Mouse (Mus musculus): ENCODE data around the gene Tnfsf10. TPM values are rescaled to one million over a fixed set of nuclear protein-coding genes. Genes with fewer than 3 reads are reported as not detected.

Gene Tnfsf10
- polyA plus RNA-seq, 1 experiment from 2014 or later = 0.03 TPM

- no peak for DNase-seq (ENCODE audit: low spot score)
- Histone ChIP-seq H3K36me3 (no peaks in the 10 kb centered on the region), H3K27ac (no peak overlapping the region), H3K9me3 (no peaks in the 10 kb centered on the region), H3K4me3 (no peak overlapping the region), H3K4me1 (replicated peaks) (no peaks in the 10 kb centered on the region), H3K27me3 (ENCODE audit: insufficient read depth, poor library complexity, severe bottlenecking) (no peaks in the 10 kb centered on the region)
- WGBS = 84% methylated on average over 4 of the region's 4 CpGs
These were observed 628 bp downstream of the Tnfsf10 start for GRCm38 (mm10) chr3:27317288-27318024.

GRCm38 (mm10) chr3:27319650-27320049 lies 2.8 kb downstream of the Tnfsf10 start:
- Histone ChIP-seq H3K27ac (no peak overlapping the region), H3K9me3 (no peaks in the 10 kb centered on the region), H3K27me3 (ENCODE audit: insufficient read depth, poor library complexity, severe bottlenecking) (no peaks in the 10 kb centered on the region), H3K4me1 (replicated peaks) (no peaks in the 10 kb centered on the region), H3K4me3 (no peak overlapping the region), H3K36me3 (no peaks in the 10 kb centered on the region)
- WGBS = 93% methylated on average over 1 of the region's 1 CpGs
- DNase-seq (ENCODE audit: low spot score) = no peak

GRCm38 (mm10) chr3:27320613-27321495 lies 4.0 kb downstream of the Tnfsf10 start:
- H3K27ac ChIP-seq = no peak overlapping the region
- H3K4me1 ChIP-seq (replicated peaks) = no peaks in the 10 kb centered on the region
- H3K27me3 ChIP-seq (ENCODE audit: insufficient read depth, poor library complexity, severe bottlenecking) = no peaks in the 10 kb centered on the region
- no peaks in the 10 kb centered on the region for H3K9me3 ChIP-seq
- WGBS = 84% methylated on average over 9 of the region's 9 CpGs
- no peaks in the 10 kb centered on the region for H3K36me3 ChIP-seq
- no peak overlapping the region for H3K4me3 ChIP-seq
- no peak for DNase-seq (ENCODE audit: low spot score)

- 89% methylated on average over 9 of the region's 9 CpGs for WGBS
These were observed 5.8 kb downstream of the Tnfsf10 start for GRCm38 (mm10) chr3:27322591-27322990.

GRCm38 (mm10) chr3:27323551-27323950 lies 6.7 kb downstream of the Tnfsf10 start:
- Histone ChIP-seq H3K36me3 (no peaks in the 10 kb centered on the region), H3K27ac (no peak overlapping the region), H3K4me3 (no peak overlapping the region), H3K9me3 (no peaks in the 10 kb centered on the region), H3K27me3 (ENCODE audit: insufficient read depth, poor library complexity, severe bottlenecking) (no peaks in the 10 kb centered on the region), H3K4me1 (replicated peaks) (no peaks in the 10 kb centered on the region)
- WGBS = 82% methylated on average over 5 of the region's 5 CpGs
- DNase-seq (ENCODE audit: low spot score) = no peak

More at GRCm38 (mm10) chr3:27322591-27322990, 5.8 kb downstream of the Tnfsf10 start:
- no peaks in the 10 kb centered on the region for H3K27me3 ChIP-seq (ENCODE audit: insufficient read depth, poor library complexity, severe bottlenecking)
- H3K36me3 ChIP-seq = no peaks in the 10 kb centered on the region
- no peaks in the 10 kb centered on the region for H3K9me3 ChIP-seq
- no peak overlapping the region for H3K27ac ChIP-seq
- DNase-seq (ENCODE audit: low spot score) = no peak
- H3K4me1 ChIP-seq (replicated peaks) = no peaks in the 10 kb centered on the region
- no peak overlapping the region for H3K4me3 ChIP-seq

- no peak for DNase-seq (ENCODE audit: low spot score)
- WGBS = 76% methylated on average over 4 of the region's 4 CpGs
- Histone ChIP-seq H3K4me1 (replicated peaks) (no peaks in the 10 kb centered on the region), H3K9me3 (no peaks in the 10 kb centered on the region), H3K27ac (no peak overlapping the region), H3K4me3 (no peak overlapping the region), H3K36me3 (no peaks in the 10 kb centered on the region), H3K27me3 (ENCODE audit: insufficient read depth, poor library complexity, severe bottlenecking) (no peaks in the 10 kb centered on the region)
These were observed 9.9 kb downstream of the Tnfsf10 start for GRCm38 (mm10) chr3:27326633-27327191.

- H3K27me3 ChIP-seq (ENCODE audit: insufficient read depth, poor library complexity, severe bottlenecking) = no peaks in the 10 kb centered on the region
- no peaks in the 10 kb centered on the region for H3K36me3 ChIP-seq
- no peak overlapping the region for H3K4me3 ChIP-seq
- no peaks in the 10 kb centered on the region; the same call in 1 of the 2 replicates for H3K4me1 ChIP-seq (replicated peaks)
- no peak overlapping the region for H3K27ac ChIP-seq
- 92% methylated on average over 5 of the region's 5 CpGs for WGBS
- DNase-seq (ENCODE audit: low spot score) = no peak
- H3K9me3 ChIP-seq = no peaks in the 10 kb centered on the region
These were observed 13.9 kb downstream of the Tnfsf10 start for GRCm38 (mm10) chr3:27330706-27331105.

- 31% methylated on average over 6 of the region's 6 CpGs for WGBS
- H3K36me3 ChIP-seq = no peaks in the 10 kb centered on the region
- H3K4me3 ChIP-seq = no peak overlapping the region
- H3K27ac ChIP-seq = no peak overlapping the region
- no peaks in the 10 kb centered on the region for H3K9me3 ChIP-seq
- DNase-seq (ENCODE audit: low spot score) = peak; percentile 26
- H3K4me1 ChIP-seq (replicated peaks) = peaks cover 2% of the 10 kb centered on the region; the same call in 1 of the 2 replicates
- no peaks in the 10 kb centered on the region for H3K27me3 ChIP-seq (ENCODE audit: insufficient read depth, poor library complexity, severe bottlenecking)
These were observed 21.6 kb downstream of the Tnfsf10 start for GRCm38 (mm10) chr3:27338437-27338836.

- Histone ChIP-seq H3K36me3 (no peaks in the 10 kb centered on the region), H3K4me1 (replicated peaks) (peaks cover 2% of the 10 kb centered on the region; the same call in 1 of the 2 replicates), H3K9me3 (no peaks in the 10 kb centered on the region), H3K27me3 (ENCODE audit: insufficient read depth, poor library complexity, severe bottlenecking) (no peaks in the 10 kb centered on the region), H3K4me3 (no peak overlapping the region), H3K27ac (no peak overlapping the region)
- WGBS = 65% methylated on average over 3 of the region's 3 CpGs
- DNase-seq (ENCODE audit: low spot score) = no peak
These were observed 22.1 kb downstream of the Tnfsf10 start for GRCm38 (mm10) chr3:27338887-27339286.

- H3K36me3 ChIP-seq = no peaks in the 10 kb centered on the region
- H3K27ac ChIP-seq = no peak overlapping the region
- no peaks in the 10 kb centered on the region for H3K9me3 ChIP-seq
- no peaks in the 10 kb centered on the region for H3K27me3 ChIP-seq (ENCODE audit: insufficient read depth, poor library complexity, severe bottlenecking)
- no peak for DNase-seq (ENCODE audit: low spot score)
- H3K4me1 ChIP-seq (replicated peaks) = peaks cover 2% of the 10 kb centered on the region; the same call in 1 of the 2 replicates
- WGBS = 88% methylated on average over 5 of the region's 5 CpGs
- H3K4me3 ChIP-seq = no peak overlapping the region
These were observed 23.9 kb downstream of the Tnfsf10 start for GRCm38 (mm10) chr3:27340757-27341156.

GRCm38 (mm10) chr3:27342462-27342861 lies 25.6 kb downstream of the Tnfsf10 start:
- no peaks in the 10 kb centered on the region for H3K9me3 ChIP-seq
- H3K27ac ChIP-seq = no peak overlapping the region
- peaks cover 2% of the 10 kb centered on the region; the same call in 1 of the 2 replicates for H3K4me1 ChIP-seq (replicated peaks)
- peak; percentile 27 for DNase-seq (ENCODE audit: low spot score)
- 55% methylated on average over 6 of the region's 6 CpGs for WGBS
- no peaks in the 10 kb centered on the region for H3K27me3 ChIP-seq (ENCODE audit: insufficient read depth, poor library complexity, severe bottlenecking)
- no peaks in the 10 kb centered on the region for H3K36me3 ChIP-seq
- no peak overlapping the region for H3K4me3 ChIP-seq

- no peaks in the 10 kb centered on the region for H3K36me3 ChIP-seq
- no peaks in the 10 kb centered on the region for H3K27me3 ChIP-seq (ENCODE audit: insufficient read depth, poor library complexity, severe bottlenecking)
- H3K4me1 ChIP-seq (replicated peaks) = peaks cover 2% of the 10 kb centered on the region; the same call in 1 of the 2 replicates
- WGBS = 55% methylated on average over 6 of the region's 6 CpGs
- no peak overlapping the region for H3K27ac ChIP-seq
- no peak overlapping the region for H3K4me3 ChIP-seq
- no peaks in the 10 kb centered on the region for H3K9me3 ChIP-seq
- DNase-seq (ENCODE audit: low spot score) = no peak
These were observed 28.7 kb downstream of the Tnfsf10 start for GRCm38 (mm10) chr3:27345526-27345925.

- no peak for DNase-seq (ENCODE audit: low spot score)
- H3K27me3 ChIP-seq (ENCODE audit: insufficient read depth, poor library complexity, severe bottlenecking) = no peaks in the 10 kb centered on the region
- H3K9me3 ChIP-seq = no peaks in the 10 kb centered on the region
- 72% methylated on average over 5 of the region's 5 CpGs for WGBS
- no peak overlapping the region for H3K27ac ChIP-seq
- H3K4me3 ChIP-seq = no peak overlapping the region
- H3K4me1 ChIP-seq (replicated peaks) = no peaks in the 10 kb centered on the region
- H3K36me3 ChIP-seq = no peaks in the 10 kb centered on the region
These were observed 31.6 kb downstream of the Tnfsf10 start for GRCm38 (mm10) chr3:27348462-27348861.

Data from hindbrain, embryonic 10.5 days (tissue).